Mouse (Mus musculus): ENCODE measurements around the gene Lrig1. TPM values are rescaled to one million over a fixed set of nuclear protein-coding genes. Genes with fewer than 3 reads are reported as not detected.

Lrig1 gene
- total and polyA plus RNA-seq, 3 experiments, result 23.3 to 32.7 (median 30.4) TPM

- TF ChIP-seq POLR2A (IDR thresholded peaks at IDR 0.05; ENCODE audit: insufficient read depth, low read depth, low read length), result no peak
- TF ChIP-seq CTCF (IDR thresholded peaks at IDR 0.05), result no peak
- no peak for TF ChIP-seq EP300 (IDR thresholded peaks at IDR 0.05; ENCODE audit: insufficient read depth, low read depth, low read length)
- H3K27me3 ChIP-seq (ENCODE audit: control insufficient read depth, insufficient read depth, low read length), result no peaks in the 10 kb centered on the region
- 30% methylated on average over 3 of the region's 3 CpGs for WGBS
- no peaks in the 10 kb centered on the region; the same call in 1 of the 2 replicates for H3K79me2 ChIP-seq (replicated peaks; ENCODE audit: control insufficient read depth, insufficient read depth, low read length)
- no peak overlapping the region for H3K9ac ChIP-seq (ENCODE audit: low read depth, low read length)
- no peak overlapping the region for H3K27ac ChIP-seq
- no peak overlapping the region for H3K4me3 ChIP-seq
- intact Hi-C loops (cut with DNase I), result no loop called here
- H3K36me3 ChIP-seq (ENCODE audit: control insufficient read depth, insufficient read depth, low read length), result no peaks in the 10 kb centered on the region
- no peak for DNase-seq
- H3K4me1 ChIP-seq (ENCODE audit: control insufficient read depth, insufficient read depth, low read length), result peaks cover 8% of the 10 kb centered on the region
Observed at GRCm38 (mm10) chr6:94677448-94677847, 22.5 kb downstream of the Lrig1 start.

GRCm38 (mm10) chr6:94676840-94677239 lies 23.1 kb downstream of the Lrig1 start:
- H3K27ac ChIP-seq, result no peak overlapping the region
- WGBS, result 57% methylated on average over 3 of the region's 3 CpGs
- intact Hi-C loops (cut with DNase I), result no loop called here

GRCm38 (mm10) chr6:94676300-94676699 lies 23.7 kb downstream of the Lrig1 start:
- intact Hi-C loops (cut with DNase I), result no loop called here
- H3K4me1 ChIP-seq (ENCODE audit: control insufficient read depth, insufficient read depth, low read length), result peaks cover 7% of the 10 kb centered on the region

More at GRCm38 (mm10) chr6:94676840-94677239, 23.1 kb downstream of the Lrig1 start:
- Histone ChIP-seq H3K27me3 (ENCODE audit: control insufficient read depth, insufficient read depth, low read length) (no peaks in the 10 kb centered on the region), H3K9ac (ENCODE audit: low read depth, low read length) (0 out of 2 replicates have a peak overlapping the region, but pooled peaks have one; percentile 32), H3K4me1 (ENCODE audit: control insufficient read depth, insufficient read depth, low read length) (peaks cover 8% of the 10 kb centered on the region), H3K4me3 (no peak overlapping the region), H3K79me2 (replicated peaks; ENCODE audit: control insufficient read depth, insufficient read depth, low read length) (no peaks in the 10 kb centered on the region; the same call in 1 of the 2 replicates), H3K36me3 (ENCODE audit: control insufficient read depth, insufficient read depth, low read length) (no peaks in the 10 kb centered on the region)
- no peak for DNase-seq
- no peak for TF ChIP-seq CTCF (IDR thresholded peaks at IDR 0.05)
- TF ChIP-seq POLR2A (IDR thresholded peaks at IDR 0.05; ENCODE audit: insufficient read depth, low read depth, low read length), result no peak
- TF ChIP-seq EP300 (IDR thresholded peaks at IDR 0.05; ENCODE audit: insufficient read depth, low read depth, low read length), result no peak

GRCm38 (mm10) chr6:94672426-94672825 lies 27.5 kb downstream of the Lrig1 start:
- DNase-seq, result no peak
- H3K36me3 ChIP-seq (ENCODE audit: control insufficient read depth, insufficient read depth, low read length), result no peaks in the 10 kb centered on the region; the same call in 1 of the 2 replicates
- H3K9ac ChIP-seq (ENCODE audit: low read depth, low read length), result no peak overlapping the region
- H3K27me3 ChIP-seq (ENCODE audit: control insufficient read depth, insufficient read depth, low read length), result no peaks in the 10 kb centered on the region
- H3K4me3 ChIP-seq, result no peak overlapping the region
- H3K4me1 ChIP-seq (ENCODE audit: control insufficient read depth, insufficient read depth, low read length), result peaks cover 10% of the 10 kb centered on the region
- peaks cover 2% of the 10 kb centered on the region for H3K79me2 ChIP-seq (replicated peaks; ENCODE audit: control insufficient read depth, insufficient read depth, low read length)
- H3K27ac ChIP-seq, result no peak overlapping the region
- no peak for TF ChIP-seq EP300 (IDR thresholded peaks at IDR 0.05; ENCODE audit: insufficient read depth, low read depth, low read length)
- intact Hi-C loops (cut with DNase I), result no loop called here
- WGBS, result 69% methylated on average over 2 of the region's 2 CpGs

More at GRCm38 (mm10) chr6:94676300-94676699, 23.7 kb downstream of the Lrig1 start:
- H3K27me3 ChIP-seq (ENCODE audit: control insufficient read depth, insufficient read depth, low read length), result no peaks in the 10 kb centered on the region
- no peak overlapping the region for H3K4me3 ChIP-seq
- H3K27ac ChIP-seq, result no peak overlapping the region
- TF ChIP-seq EP300 (IDR thresholded peaks at IDR 0.05; ENCODE audit: insufficient read depth, low read depth, low read length) (no peak), CTCF (IDR thresholded peaks at IDR 0.05) (no peak), POLR2A (IDR thresholded peaks at IDR 0.05; ENCODE audit: insufficient read depth, low read depth, low read length) (no peak)
- no peaks in the 10 kb centered on the region for H3K36me3 ChIP-seq (ENCODE audit: control insufficient read depth, insufficient read depth, low read length)
- no peak for DNase-seq
- WGBS, result 55% methylated on average over 7 of the region's 7 CpGs
- no peak overlapping the region for H3K9ac ChIP-seq (ENCODE audit: low read depth, low read length)
- no peaks in the 10 kb centered on the region; the same call in 1 of the 2 replicates for H3K79me2 ChIP-seq (replicated peaks; ENCODE audit: control insufficient read depth, insufficient read depth, low read length)

GRCm38 (mm10) chr6:94669370-94669769 lies 30.6 kb downstream of the Lrig1 start:
- H3K27me3 ChIP-seq (ENCODE audit: control insufficient read depth, insufficient read depth, low read length), result no peaks in the 10 kb centered on the region
- intact Hi-C loops (cut with DNase I), result no loop called here
- H3K4me3 ChIP-seq, result no peak overlapping the region
- peaks cover 14% of the 10 kb centered on the region for H3K4me1 ChIP-seq (ENCODE audit: control insufficient read depth, insufficient read depth, low read length)
- H3K27ac ChIP-seq, result no peak overlapping the region
- DNase-seq, result no peak
- 63% methylated on average over 6 of the region's 6 CpGs for WGBS
- no peaks in the 10 kb centered on the region; the same call in 1 of the 2 replicates for H3K36me3 ChIP-seq (ENCODE audit: control insufficient read depth, insufficient read depth, low read length)
- no peak overlapping the region for H3K9ac ChIP-seq (ENCODE audit: low read depth, low read length)
- no peak for TF ChIP-seq EP300 (IDR thresholded peaks at IDR 0.05; ENCODE audit: insufficient read depth, low read depth, low read length)
- TF ChIP-seq POLR2A (IDR thresholded peaks at IDR 0.05; ENCODE audit: insufficient read depth, low read depth, low read length), result no peak
- no peak for TF ChIP-seq CTCF (IDR thresholded peaks at IDR 0.05)
- peaks cover 3% of the 10 kb centered on the region for H3K79me2 ChIP-seq (replicated peaks; ENCODE audit: control insufficient read depth, insufficient read depth, low read length)

- H3K79me2 ChIP-seq (replicated peaks; ENCODE audit: control insufficient read depth, insufficient read depth, low read length), result peaks cover 3% of the 10 kb centered on the region
- H3K4me3 ChIP-seq, result no peak overlapping the region
- H3K27me3 ChIP-seq (ENCODE audit: control insufficient read depth, insufficient read depth, low read length), result no peaks in the 10 kb centered on the region
- H3K36me3 ChIP-seq (ENCODE audit: control insufficient read depth, insufficient read depth, low read length), result no peaks in the 10 kb centered on the region; the same call in 1 of the 2 replicates
- TF ChIP-seq EP300 (IDR thresholded peaks at IDR 0.05; ENCODE audit: insufficient read depth, low read depth, low read length) (no peak), CTCF (IDR thresholded peaks at IDR 0.05) (no peak), POLR2A (IDR thresholded peaks at IDR 0.05; ENCODE audit: insufficient read depth, low read depth, low read length) (no peak)
- H3K27ac ChIP-seq, result no peak overlapping the region
- WGBS, result 59% methylated on average over 13 of the region's 13 CpGs
- no peak overlapping the region for H3K9ac ChIP-seq (ENCODE audit: low read depth, low read length)
- no peak for DNase-seq
- intact Hi-C loops (cut with DNase I), result no loop called here
- H3K4me1 ChIP-seq (ENCODE audit: control insufficient read depth, insufficient read depth, low read length), result peaks cover 14% of the 10 kb centered on the region
Observed at GRCm38 (mm10) chr6:94668204-94668863, 31.6 kb downstream of the Lrig1 start.
